Mouse (Mus musculus) heart, postnatal 25 days (tissue): ENCODE results near the gene Med12. TPM values are rescaled to one million over a fixed set of nuclear protein-coding genes. Genes with fewer than 3 reads are reported as not detected.

Experiments
- DNase-seq: peaks from one replicate; pipeline ENCODE4 v3.0.0; 2022; ENCODE audit warnings: low spot score
- intact Hi-C: fragments of 180-260 bp; cut with DNase I; formaldehyde crosslinking; loops from one replicate; pipeline ENCODE4 v1.15.1; 2025
- total RNA-seq, 2 experiments: library from RNA; stranded (reverse); gene quantifications; 2 replicates each; pipeline ENCODE4 v1.2.3; 2021

The Med12 gene
- total RNA-seq: 10 to 100 TPM; 20.1 to 22.6 TPM

- intact Hi-C loops: loop anchor here (2.0 to 10.0 kb wide), 3 partner anchors 19 to 141 kb away; partner anchors contain the start of genes Foxo4 and Snx12
- peak; percentile 87 for DNase-seq
These were observed at the start of gene Med12 for GRCm38 (mm10) chrX:101273875-101274738. Gene Med12, plus strand, starts transcription at chrX:101274030.

GRCm38 (mm10) chrX:101245011-101245410, 28.8 kb upstream of the Med12 start:
- intact Hi-C loops: no loop called here
- no peak for DNase-seq

- DNase-seq: peak; percentile 82
- intact Hi-C loops: loop anchor here (2.0 kb wide), 2 partner anchors 19 to 31 kb away; partner anchors contain the start of gene Snx12
These were observed 19.7 kb upstream of the Med12 start, which contains the start of gene Foxo4 for GRCm38 (mm10) chrX:101253952-101254729. Gene Foxo4, plus strand, starts transcription at chrX:101254528.

GRCm38 (mm10) chrX:101254740-101255139, 19.1 kb upstream of the Med12 start:
- no peak for DNase-seq
- intact Hi-C loops: loop anchor here (2.0 kb wide), 2 partner anchors 18 to 32 kb away; partner anchors contain the start of gene Snx12

GRCm38 (mm10) chrX:101256603-101257002, 17.2 kb upstream of the Med12 start:
- intact Hi-C loops: no loop called here
- DNase-seq: no peak

- no peak for DNase-seq
- intact Hi-C loops: no loop called here
These were observed 13.1 kb upstream of the Med12 start for GRCm38 (mm10) chrX:101260441-101261325.

- intact Hi-C loops: no loop called here
- DNase-seq: no peak
These were observed 9.9 kb upstream of the Med12 start, which contains the start of gene Gm614 for GRCm38 (mm10) chrX:101263892-101264291. Gene Gm614, minus strand, starts transcription at chrX:101263992.

GRCm38 (mm10) chrX:101266631-101267030, 7.2 kb upstream of the Med12 start:
- intact Hi-C loops: no loop called here
- DNase-seq: no peak

GRCm38 (mm10) chrX:101268025-101268754, 5.6 kb upstream of the Med12 start, which contains the start of gene Il2rg:
Gene Il2rg, minus strand, starts transcription at chrX:101268255.
- no peak for DNase-seq
- intact Hi-C loops: no loop called here

- no peak for DNase-seq
These were observed 5.1 kb upstream of the Med12 start, which contains the start of gene Gm20489 for GRCm38 (mm10) chrX:101268755-101269124. Gene Gm20489, minus strand, starts transcription at chrX:101269023.

GRCm38 (mm10) chrX:101273410-101273809, 420 bp upstream of the Med12 start:
- no peak for DNase-seq
- intact Hi-C loops: loop anchor here (2.0 to 10.0 kb wide), 3 partner anchors 19 to 141 kb away; partner anchors contain the start of genes Foxo4 and Snx12

More at GRCm38 (mm10) chrX:101268755-101269124, 5.1 kb upstream of the Med12 start, which contains the start of gene Gm20489:
- intact Hi-C loops: no loop called here

GRCm38 (mm10) chrX:101282813-101283212, 9.0 kb downstream of the Med12 start:
- no peak for DNase-seq
- intact Hi-C loops: no loop called here

- DNase-seq: peak; percentile 8
- intact Hi-C loops: loop anchor here (5.0 kb wide), 1 partner anchor 153 kb away; no protein-coding TSS in a partner anchor
These were observed 11.7 kb downstream of the Med12 start for GRCm38 (mm10) chrX:101285534-101285933.

- intact Hi-C loops: loop anchor here (5.0 kb wide), 1 partner anchor 154 kb away; no protein-coding TSS in a partner anchor
- no peak for DNase-seq
These were observed 12.3 kb downstream of the Med12 start for GRCm38 (mm10) chrX:101285953-101286670.

GRCm38 (mm10) chrX:101287543-101287942, 13.7 kb downstream of the Med12 start:
- intact Hi-C loops: loop anchor here (5.0 kb wide), 1 partner anchor 155 kb away; no protein-coding TSS in a partner anchor

GRCm38 (mm10) chrX:101288432-101288831, 14.6 kb downstream of the Med12 start:
- no peak for DNase-seq
- intact Hi-C loops: loop anchor here (5.0 kb wide), 1 partner anchor 156 kb away; no protein-coding TSS in a partner anchor

More at GRCm38 (mm10) chrX:101287543-101287942, 13.7 kb downstream of the Med12 start:
- no peak for DNase-seq

- intact Hi-C loops: loop anchor here (5.0 kb wide), 1 partner anchor 157 kb away; no protein-coding TSS in a partner anchor
These were observed 15.2 kb downstream of the Med12 start for GRCm38 (mm10) chrX:101289037-101289436.

More at GRCm38 (mm10) chrX:101289037-101289436, 15.2 kb downstream of the Med12 start:
- DNase-seq: no peak
